Mouse (Mus musculus) adrenal gland, adult 8-10 months (tissue): ENCODE measurements at regions not wholly inside any gene's neighbourhood (a gene's known extent, or its start where the extent isn't known, plus 50 kb on each side); places are given as distances from the start of the nearest gene placed in this dataset.
A peak's percentile ranks its signal among the peaks of the same experiment; 100 is the strongest.

Experiments used
- DNase-seq: peaks from one replicate; pipeline ENCODE4 v3.0.0; 2022

DNA sequence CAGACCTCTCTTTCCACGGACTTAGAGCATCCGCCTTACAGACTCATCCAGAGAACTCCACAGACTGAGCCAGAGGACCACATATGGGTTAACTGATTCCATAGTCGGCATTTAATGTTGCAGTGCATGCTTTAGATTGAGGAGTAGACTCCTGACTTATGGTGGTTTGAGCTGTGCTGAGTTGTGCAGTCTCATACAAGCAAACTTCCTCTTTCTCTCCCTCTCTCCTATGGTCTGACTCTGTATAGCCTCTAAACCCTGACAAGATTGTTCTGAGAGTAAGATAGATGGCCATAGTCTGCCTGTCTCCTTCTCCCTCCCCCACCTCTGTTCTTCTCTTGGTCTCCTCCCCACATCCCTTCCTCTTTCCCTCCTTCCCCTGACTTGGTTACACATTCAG is 616.0 kb downstream of the Ryr2 start:
- no peak for DNase-seq

DNA sequence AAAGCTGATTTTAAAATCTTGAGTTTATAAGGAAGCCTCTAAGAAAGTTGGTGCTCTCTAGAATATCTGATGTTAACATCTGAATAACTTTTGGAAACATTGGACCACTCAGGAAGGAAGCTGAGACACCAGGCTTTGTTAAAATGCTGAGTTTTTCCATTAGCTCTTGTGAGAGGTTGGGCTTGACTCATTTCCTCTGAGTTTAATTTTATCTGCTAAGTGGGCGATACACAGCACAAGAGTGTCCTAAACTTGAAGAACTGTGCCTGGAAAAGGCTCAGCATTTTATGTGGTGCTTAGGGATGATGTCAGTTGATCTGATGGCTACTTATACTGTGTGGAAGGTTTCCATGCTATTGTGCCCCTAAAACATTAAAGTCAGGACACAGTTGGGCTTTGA is 623.6 kb downstream of the Ryr2 start:
- no peak for DNase-seq

DNA sequence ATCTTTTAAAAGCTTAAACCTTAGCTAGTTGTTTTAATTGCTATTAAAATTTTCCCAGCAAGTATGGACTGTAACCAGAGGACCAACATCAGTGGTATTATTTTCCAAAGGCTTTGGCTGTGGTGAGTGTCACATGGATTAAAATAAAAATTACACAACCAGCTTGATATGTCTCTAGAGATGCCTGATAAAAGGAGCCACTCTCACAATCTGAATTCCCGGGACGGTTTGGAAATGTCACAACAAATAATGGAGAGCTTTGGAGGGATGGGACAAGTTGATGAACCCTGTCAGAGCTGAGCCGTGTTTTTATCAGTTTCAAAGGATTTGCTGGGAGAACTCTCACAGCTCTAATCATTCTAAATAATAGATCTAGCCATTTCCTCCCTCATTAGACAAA is 624.0 kb downstream of the Ryr2 start:
- DNase-seq, result no peak

DNA sequence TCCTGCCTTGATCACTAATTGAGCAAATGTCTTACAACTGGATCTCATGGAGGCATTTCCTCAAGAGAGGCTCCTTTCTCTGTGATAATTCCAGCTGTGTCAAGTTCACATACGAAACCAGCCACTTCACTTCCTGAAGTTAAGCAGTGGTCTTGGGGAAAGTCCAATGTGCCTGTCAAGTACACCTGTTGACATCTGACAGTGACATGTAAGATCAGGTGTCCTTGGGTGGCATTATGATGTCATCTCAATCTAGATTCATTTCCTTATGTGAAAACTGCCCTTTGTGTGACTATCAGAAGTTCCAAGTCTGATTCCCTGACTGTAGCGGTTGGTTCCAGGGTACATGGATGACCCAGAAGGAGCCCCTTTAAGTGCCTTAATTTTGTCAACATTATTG is 646.5 kb downstream of the Ryr2 start:
- no peak for DNase-seq

DNA sequence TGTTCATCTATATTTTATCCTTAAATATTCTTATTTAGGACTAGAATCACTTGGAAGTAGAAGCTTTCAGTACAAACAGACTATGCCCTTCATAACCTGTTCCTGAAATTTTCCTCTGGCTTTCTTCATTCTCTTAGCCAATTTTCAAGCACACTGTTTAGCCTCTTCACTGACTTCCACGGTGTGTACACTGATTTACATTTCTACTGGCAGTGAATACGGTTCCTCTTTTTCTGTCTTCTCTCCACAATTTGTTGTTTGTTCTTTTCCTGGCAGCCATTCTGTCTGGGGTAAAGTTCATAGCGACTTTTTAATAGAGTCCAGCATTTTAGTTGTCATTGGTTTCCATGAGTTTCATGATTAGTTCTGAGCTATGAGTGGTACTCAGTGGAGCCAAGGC is 651.6 kb downstream of the Ryr2 start:
- DNase-seq, result no peak

DNA sequence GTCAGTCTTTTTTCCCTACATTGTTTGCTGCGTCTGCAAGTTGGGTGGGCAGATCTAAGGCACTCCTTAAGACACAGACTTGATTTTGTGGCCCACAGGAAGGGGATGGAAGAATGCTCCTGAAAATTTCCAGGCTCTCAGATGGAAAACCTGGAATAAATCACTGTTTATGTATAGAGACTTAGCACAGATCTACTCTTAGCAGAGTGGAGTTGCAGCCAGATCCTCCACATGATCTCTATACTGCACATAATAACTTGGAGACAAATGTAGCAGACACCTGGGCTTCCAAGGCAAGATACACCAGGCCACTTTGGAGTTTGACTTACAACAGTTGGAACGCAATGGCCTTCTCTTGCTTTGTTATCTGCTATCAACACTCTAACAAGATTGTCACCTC is 654.3 kb downstream of the Ryr2 start:
- DNase-seq, result no peak

DNA sequence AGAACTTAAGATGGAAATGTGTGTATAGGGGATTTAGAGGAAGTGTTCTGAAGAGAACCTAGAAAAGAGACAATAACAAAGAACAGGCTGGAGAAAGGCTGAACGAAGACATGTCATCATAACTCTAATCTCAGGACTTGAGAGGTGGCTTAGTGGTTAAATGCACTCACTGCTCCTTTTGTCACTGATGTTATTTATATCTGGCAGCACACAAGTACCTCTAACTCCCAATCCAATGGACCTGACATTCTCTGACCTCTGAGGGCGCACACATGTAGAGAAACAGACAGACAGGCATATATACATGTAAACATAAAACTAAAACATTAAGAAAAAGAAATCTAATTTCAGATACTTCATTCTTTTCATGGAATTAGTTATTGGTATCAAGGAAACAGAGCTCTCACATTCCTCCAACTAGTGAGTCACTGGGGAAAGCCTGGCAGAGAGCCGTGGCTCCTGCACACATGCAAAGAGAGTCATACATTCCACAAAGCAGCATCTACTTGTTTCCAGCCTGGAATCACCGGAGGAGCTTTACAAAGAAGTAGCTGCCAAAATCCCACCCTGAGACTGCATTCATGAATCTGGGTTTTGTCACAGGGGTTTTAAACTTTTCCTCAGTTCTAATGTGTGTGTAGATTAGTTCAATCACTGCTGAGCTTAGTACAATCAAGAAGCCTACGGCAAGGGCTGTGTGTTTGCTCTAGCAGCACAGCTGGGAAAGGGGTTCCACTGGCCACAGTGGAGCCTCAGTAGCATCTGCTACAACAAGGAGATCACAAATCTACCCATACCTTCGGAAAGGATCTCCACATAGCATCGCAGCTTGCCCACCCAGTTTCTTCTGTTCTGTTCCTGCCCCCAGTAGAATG is 674.0 kb downstream of the Ryr2 start:
- peak; percentile 22 for DNase-seq

DNA sequence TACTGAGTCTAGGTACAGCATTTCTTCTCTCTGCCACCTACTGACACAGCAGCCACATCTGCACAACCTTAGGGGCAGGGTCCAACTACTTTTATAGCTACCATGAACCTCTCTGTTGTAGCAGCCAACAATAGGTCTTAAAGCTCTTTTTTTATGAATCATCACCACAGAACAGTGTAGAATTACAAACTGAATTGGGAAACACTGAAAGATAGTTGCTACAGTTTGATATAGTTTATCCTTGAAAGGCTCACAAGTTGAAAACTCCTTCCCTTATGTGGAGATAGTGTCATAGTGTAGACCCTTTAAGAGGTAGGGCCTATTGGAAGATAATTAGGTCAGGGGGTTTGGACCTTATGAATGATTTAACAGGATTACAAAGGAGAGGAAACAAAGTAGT is 679.9 kb downstream of the Ryr2 start:
- DNase-seq, result no peak

DNA sequence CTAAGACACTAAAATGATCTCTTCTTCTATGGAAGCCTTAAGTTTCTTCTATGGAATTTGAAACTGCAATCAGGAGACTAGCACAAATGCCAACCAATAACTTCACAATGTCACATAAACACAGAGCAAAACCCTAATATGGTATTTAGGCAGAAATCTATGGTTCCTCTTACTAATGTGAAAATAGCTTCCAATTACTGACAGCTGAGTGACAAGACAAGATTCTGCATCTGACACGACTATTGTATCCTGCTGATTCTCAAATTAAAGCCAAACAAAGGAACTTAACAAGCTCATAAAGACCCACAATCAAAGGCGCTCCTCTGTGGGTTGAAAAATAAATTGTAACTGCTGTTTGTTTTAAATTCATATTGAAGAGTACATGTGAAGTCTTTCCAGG is 714.7 kb downstream of the Ryr2 start:
- DNase-seq, result no peak

DNA sequence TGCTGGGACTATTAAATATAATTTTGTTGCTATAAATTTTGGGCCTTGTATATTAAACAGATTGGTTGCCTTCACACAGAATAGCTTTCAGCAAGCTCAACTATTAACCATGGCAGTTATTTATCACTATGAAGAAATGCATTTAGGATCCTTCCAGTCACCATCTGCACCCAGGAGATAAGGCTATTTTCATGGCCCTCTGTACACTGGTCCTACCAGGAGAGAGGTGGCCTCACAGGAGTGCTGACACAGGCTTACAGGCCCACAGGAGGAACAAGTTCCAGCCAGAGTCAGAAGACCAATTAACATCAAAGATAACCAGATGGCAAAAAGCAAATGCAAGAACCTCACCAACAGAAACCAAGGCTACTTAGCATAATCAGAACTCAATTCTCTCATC is 731.3 kb downstream of the Ryr2 start:
- DNase-seq, result no peak

DNA sequence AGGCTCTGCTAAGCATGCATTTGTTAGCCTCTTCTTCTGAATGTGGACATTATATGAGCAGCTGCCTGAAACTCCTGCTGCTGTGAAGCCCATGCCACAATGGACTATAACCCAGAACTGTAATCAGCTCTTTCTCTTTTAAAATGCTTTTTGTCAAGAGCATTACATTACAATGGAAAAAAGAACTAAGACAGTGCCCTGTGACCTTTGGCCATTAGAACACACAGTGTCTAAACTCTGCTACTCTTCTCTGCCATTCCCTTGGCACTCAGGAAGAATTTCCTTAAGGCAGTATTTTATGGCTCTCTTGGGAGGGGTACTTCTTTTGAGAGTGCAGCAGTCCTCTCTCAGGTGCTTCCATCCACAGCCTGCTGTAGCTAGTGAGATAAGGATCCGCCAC is 737.3 kb downstream of the Ryr2 start:
- no peak for DNase-seq

DNA sequence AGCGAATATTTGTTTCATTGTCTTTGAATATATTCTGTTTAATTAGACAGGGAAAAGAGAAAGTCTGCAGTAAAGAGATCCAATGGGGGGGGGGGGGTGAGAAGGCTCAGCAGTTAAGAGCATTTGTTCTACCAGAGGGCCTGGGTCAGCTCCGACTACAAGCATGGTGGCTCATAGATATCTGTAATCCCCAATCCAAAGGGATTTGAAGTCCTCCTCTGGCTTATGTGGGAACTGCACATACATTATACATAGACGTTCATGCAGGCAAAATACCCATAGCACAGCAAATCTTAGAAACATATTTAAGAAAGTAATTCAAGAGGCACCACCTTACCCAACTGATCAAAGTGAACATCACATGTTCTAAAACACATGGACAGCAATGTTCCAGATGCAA is 743.9 kb downstream of the Ryr2 start:
- no peak for DNase-seq

DNA sequence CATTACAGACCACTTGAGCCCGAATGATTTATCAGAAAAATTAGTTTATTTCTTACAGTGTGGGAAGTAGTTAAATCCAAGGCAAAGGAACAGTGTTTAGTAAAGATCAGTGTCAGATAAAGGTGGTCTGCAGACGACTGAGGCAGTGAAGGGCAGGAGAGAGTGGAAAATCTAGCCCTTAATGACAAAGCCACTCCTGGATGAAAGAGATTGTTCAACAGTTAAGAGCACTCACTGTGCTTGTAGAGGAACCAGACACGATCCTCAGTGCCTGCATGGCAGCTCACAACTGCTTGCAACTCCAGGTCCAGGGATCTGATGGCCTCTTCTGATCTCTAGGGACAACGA is 758.3 kb downstream of the Ryr2 start:
- DNase-seq, result no peak

DNA sequence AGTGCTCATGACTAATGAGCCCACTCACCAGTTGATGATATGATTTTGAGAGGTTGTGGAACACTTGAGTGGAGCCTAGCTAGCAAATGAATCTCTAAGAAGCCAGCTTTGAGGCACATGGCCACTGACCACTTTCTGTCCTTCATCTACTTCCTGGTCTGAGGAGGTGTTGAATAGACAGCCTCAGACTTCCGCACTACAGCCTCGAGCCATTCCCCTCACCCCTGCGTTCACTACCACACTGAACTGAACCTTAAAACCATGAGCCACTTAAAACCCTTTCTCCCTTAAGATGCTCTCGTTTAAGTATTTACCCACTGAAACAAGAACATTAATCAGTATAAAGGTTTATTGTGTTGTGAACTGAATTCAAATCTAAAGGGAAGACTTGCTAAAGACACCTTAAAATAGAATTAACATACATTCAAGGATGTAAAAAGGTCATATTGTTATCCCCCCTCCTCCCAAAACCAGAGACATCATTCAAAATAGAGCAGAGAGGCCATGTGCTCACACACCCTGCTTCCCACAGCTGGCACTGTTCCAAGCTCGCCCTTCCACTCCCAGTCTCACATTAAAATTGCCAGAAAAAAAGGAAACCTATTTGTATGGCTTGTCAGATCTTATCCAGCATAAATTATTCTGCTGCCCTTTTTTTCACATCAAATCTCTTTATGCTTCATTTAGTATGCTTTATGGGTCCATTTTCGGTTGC is 758.8 kb downstream of the Ryr2 start:
- DNase-seq, result no peak

DNA sequence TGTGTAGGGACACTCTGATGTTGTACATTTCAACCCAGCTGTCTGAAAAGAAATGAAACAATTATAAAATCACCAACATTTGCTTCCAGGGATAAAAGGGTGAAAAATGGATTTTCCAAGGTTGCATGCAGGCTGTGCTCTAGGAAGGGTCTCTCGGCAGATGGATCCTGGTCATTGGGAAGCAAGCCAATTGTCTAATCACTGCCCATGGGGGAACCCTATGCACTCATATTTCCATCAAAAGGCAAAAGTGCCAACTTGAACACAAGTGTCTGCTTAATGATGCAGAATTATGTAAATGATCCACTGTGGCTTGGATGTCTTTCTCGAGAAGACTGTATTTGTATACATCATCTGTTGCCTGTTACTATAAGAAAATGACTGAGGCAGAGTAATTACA is 762.2 kb downstream of the Ryr2 start:
- no peak for DNase-seq

DNA sequence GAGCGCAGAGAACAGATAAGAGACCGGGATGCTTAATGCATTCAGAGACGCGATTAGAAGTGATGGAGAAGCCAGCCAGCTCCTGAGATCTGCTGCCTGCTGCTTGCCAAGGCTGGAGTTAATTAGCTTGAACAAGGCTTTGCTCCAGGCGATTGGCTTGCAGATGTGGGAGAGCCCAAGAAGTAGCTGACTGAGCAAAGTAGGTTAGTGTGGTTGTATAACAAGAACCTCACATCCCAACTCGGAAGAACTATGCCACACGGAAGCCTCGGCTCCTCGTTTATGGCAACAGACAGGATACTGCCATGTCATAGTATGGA is 768.5 kb downstream of the Ryr2 start:
- no peak for DNase-seq

DNA sequence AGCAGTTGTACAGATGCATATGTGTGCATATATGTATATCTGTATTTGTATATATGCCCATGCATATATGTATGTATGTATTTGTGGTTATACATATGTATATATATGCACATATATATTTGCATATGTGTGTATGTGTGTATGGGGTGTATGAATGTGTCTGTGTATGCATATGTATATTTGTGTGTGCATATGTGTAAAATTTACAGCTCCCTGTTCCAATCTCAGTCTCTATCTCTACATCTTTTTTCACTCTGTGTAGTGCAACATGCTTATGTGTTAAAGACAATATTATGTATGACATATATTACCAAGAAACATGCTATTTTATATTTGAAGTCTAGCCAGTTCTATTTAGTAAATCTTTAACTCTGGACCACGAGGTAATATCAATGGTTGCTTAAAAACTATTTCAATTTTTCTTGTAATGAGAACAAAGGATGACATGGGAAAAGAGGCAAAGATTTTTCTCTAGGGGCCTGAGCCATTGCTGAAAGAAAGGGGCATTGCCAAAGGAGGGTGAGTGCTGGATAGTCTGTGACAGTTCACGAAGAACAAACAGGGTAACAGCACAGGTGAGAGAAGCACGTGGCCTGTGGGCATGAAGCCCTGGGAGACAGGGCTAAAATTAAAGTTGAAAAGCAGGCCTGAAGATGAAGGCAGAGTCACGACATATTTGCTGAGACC is 769.0 kb downstream of the Ryr2 start:
- DNase-seq, result no peak

DNA sequence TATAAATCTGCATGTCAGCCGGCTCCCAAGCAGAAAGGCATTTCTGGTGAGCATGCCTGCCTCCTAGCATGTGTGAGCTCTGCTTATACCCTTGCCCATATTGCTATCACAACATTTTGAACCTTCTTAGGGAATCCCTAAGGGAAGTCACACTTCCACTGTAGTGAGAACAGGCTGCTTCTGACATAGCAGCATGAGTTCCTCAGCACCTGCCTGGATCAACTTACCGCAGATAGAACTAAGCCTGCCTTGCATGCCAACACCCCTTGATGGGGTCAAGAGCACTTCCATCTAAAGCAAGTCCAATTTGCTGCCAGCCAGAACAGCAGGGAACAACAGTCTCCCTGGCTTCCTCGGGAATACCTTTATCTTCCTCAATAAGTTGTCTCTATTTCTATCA is 769.8 kb downstream of the Ryr2 start:
- DNase-seq, result no peak

DNA sequence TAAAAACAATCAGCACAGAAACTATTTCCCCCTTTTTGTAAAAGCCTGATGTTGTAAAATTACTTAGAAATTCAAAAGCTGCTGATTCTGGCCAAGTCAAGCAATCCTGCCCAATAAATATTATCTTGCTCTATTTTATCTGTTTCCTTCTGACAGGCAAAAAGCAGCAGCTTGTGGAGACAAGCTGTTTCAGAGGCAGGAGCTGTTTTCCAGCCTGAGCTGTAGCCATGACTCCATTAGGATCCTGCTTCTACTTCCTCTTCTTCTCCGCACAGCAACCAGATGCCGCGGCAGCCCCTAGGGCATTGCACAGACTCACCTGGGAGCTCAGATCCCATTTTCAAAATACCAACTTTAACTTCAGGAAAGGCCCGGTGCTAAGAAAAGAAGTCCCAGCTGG is 774.8 kb downstream of the Ryr2 start:
- no peak for DNase-seq

DNA sequence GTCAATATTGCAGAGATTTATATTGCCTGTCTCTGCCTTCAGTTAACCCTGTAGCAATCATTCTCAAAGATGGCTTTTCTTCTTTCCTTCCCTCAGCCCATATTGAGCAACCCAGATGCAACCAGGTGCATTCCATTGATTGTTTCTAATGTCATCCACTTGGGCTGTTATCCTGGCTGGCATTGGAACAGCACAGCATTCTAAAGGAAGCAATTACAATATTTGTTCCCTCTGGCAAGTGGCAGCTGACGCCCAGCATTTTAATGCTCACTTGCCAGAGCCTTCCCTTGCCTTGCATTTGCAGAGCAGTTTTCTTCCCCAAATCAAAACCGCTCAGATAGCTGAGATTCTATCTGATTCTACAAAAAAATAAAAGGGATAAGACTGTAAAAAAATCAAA is 798.0 kb downstream of the Ryr2 start:
- no peak for DNase-seq

DNA sequence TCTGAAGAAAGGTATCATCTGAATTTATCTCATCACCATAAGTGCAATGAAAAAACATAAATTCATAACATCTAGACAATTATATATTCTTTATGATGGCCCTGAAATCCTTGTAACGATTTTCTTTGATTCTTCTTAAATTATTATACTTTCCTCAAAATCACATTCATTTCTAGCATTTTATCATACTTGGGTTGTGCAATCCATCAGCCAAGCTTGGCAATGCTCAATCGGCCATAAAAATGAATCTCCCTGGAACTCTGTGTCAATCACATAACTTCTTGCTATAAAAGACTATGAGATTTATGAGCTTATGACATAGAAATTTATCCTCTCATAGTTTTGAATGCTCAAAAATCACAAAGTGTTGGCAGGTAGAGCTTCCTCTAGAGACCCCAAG is 811.3 kb downstream of the Ryr2 start:
- no peak for DNase-seq

DNA sequence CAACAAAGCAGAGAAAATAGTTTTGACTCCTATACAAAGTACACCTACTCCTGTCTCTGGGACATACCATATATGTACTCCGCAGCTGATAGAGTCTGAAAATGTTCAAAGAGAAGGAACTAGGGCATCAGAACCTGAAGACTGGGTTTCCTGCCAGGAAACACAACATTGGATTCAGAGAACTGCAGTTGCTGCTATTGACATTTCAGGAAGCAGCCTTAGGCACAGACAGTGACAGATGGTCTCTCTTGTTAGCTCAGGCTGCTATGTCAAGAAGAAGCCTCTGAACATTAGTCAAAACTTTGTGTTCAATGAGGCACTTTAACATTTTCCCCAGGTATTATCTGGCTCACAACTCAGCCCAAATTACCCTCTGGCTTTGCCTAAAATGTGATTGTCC is 812.1 kb downstream of the Ryr2 start:
- no peak for DNase-seq

DNA sequence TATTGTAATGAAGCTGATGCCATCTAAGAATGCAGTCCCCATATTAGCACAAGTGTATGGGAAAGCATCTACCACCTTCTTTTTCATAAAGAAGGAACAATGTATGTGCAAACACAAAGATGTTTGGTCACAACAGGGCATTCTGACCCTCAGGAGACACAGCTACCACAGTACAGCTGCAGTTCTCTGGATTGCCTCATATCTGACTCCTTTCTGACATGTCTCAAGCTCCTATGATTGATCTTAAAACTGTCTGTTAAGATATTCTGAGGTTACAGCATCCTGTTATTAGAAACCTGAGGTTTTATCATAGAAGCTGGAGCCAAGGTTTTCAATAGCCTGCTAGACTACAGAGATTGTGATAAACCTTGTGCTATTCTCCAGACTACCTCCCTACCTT is 813.0 kb downstream of the Ryr2 start:
- DNase-seq, result no peak

DNA sequence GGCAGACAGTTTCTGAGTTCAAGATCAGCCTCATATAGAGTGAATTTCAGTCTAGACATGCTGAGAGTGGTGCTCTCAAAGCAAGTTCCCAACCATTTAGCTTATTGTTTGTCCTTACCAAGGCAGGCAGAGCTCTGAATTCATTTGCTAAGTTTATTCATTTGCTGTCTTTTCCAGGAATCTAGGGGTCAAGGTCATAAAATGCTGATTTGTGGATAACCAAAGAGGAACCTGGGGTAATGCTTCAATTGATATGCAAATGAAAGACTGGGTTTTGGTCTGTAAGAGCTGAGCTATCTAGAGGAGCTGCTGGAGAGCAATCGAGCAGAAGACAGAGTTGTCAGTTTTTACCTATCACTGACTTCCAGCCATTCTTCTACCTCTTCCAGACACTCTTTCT is 832.8 kb downstream of the Ryr2 start:
- no peak for DNase-seq
